Mouse (Mus musculus) forebrain, embryonic 15.5 days (tissue): ENCODE results near the gene Pfdn6. TPM values are rescaled to one million over a fixed set of nuclear protein-coding genes. Genes with fewer than 3 reads are reported as not detected.
"Not testable (repeated sequence)": the region's sequence is repeated elsewhere in the genome, so short reads cannot be mapped to it uniquely, and the experiment has no call there.

ENCODE experiments used
- ATAC-seq: fragments of 200-750 bp; cut with Nextera tagmentation; replicated peaks from 2 replicates; pipeline ENCODE4 v1.8.0; 2017; ENCODE audit warnings: mild to moderate bottlenecking, moderate TSS enrichment, moderate library complexity
- H3K27ac ChIP-seq: fragments of 300-500 bp; sonication (generic); replicated peaks from 2 replicates; pipeline ENCODE4 v1.5.1; 2015; ENCODE audit warnings: mild to moderate bottlenecking, inconsistent platforms
- H3K27me3 ChIP-seq: fragments of 300-500 bp; sonication (generic); 2 replicates; pipeline ENCODE4 v1.6.1; 2015; ENCODE audit warnings: inconsistent platforms
- H3K36me3 ChIP-seq: fragments of 300-500 bp; sonication (generic); 2 replicates; pipeline ENCODE4 v1.6.1; 2015; ENCODE audit warnings: mild to moderate bottlenecking, inconsistent platforms
- H3K4me1 ChIP-seq: fragments of 300-500 bp; sonication (generic); 2 replicates; pipeline ENCODE4 v1.6.1; 2015; ENCODE audit warnings: inconsistent platforms
- H3K4me2 ChIP-seq: fragments of 300-500 bp; sonication (generic); replicated peaks from 2 replicates; pipeline ENCODE4 v1.6.1; 2015; ENCODE audit warnings: mild to moderate bottlenecking, inconsistent platforms
- H3K4me3 ChIP-seq: fragments of 300-500 bp; sonication (generic); 2 replicates; pipeline ENCODE4 v1.5.1; 2015; ENCODE audit warnings: mild to moderate bottlenecking, inconsistent platforms
- H3K9ac ChIP-seq: fragments of 300-500 bp; sonication (generic); replicated peaks from 2 replicates; pipeline ENCODE4 v1.6.1; 2015; ENCODE audit warnings: mild to moderate bottlenecking, inconsistent platforms
- H3K9me3 ChIP-seq: fragments of 300-500 bp; sonication (generic); 2 replicates; pipeline ENCODE4 v1.6.1; 2016; ENCODE audit warnings: inconsistent platforms
- WGBS: fragments of 180-500 bp; shearing (Covaris S2); methylation state at CpG from one replicate; pipeline ENCODE4 v1.1.7; 2015; ENCODE audit warnings: mixed read lengths; 5-methylcytosine and 5-hydroxymethylcytosine counted together
- polyA plus RNA-seq: library from polyadenylated mRNA; unstranded; fragments of >200 nt; fragmentation: Nextera tagmentation; extraction: Ambion mirVana; gene quantifications from 2 replicates; pipeline ENCODE4 v1.2.1, GENCODE M21; 2015

The Pfdn6 gene
- 198 and 212 TPM in 2 replicates for polyA plus RNA-seq

DNA sequence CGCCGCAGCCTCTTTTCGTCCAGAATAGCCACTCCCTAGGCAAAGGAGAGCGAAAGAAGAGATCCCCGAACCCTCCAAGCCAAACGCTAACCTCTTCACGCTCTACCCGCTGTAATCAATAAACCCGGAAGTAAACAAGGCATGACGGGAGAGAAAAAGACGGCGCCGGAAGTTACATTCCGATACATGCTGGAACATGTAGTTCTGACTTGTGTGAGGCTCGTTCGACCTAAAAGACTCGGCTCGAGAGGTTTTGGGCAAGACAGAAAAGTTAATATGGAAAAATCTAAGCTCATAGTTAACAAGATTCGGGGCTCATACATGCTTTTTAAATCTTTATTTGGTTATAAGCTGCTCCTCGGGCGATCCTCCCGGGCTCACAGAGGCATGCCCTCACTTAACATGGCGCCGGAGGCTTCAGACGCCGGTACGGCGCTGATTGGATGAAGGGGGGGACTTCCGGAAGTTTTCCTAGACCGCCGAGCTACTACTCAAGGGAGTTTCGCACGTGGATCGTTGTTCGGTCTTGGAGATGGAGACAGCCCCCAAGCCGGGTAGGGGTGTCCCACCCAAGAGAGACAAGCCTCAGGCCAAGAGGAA is at the start of gene Pfdn6, which contains the start of gene Wdr46:
Gene Pfdn6 (minus strand): TSS at position 138 of the 600 bp plus-strand sequence.
Gene Wdr46 (plus strand): TSS at position 455 of the 600 bp plus-strand sequence.
- Histone ChIP-seq H3K27ac (peak within 1 kb of the TSS; percentile 56), H3K9me3 (no peaks in the 10 kb centered on the region), H3K4me3 (peak within 1 kb of the TSS; percentile 77), H3K4me1 (peaks cover 26% of the 10 kb centered on the region), H3K9ac (peak within 1 kb of the TSS; percentile 79), H3K4me2 (peak within 1 kb of the TSS; percentile 95), H3K36me3 (peaks cover 47% of the 10 kb centered on the region), H3K27me3 (no peaks in the 10 kb centered on the region)
- WGBS = under 1% methylated on average over 36 of the region's 36 CpGs
- peak; percentile 93 for ATAC-seq

DNA sequence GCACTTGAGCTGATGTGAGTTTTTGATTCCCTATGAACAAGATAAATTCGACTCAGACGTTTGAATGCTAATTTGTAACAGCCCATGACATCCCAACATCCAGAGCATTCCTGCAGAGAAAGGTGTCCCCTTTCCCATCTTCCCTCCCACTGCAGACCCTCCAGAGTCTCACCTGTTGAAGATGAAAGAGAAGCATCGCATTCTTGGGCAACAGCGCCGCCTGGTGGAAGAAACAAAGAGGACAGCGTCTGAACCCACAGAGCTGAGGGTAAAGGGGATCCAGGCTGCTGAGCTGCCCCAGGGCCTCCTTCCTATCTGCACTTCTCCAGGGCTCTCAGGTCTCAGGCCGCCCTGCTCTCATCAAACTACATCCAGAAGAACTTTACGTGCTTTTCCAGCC is 42.0 kb upstream of the Pfdn6 start:
- ATAC-seq, H3K9ac ChIP-seq, H3K36me3 ChIP-seq, H3K9me3 ChIP-seq: not testable (repeated sequence)
- H3K27ac ChIP-seq = peak overlapping the region; percentile 97
- peaks cover 20% of the 10 kb centered on the region for H3K4me1 ChIP-seq
- H3K4me2 ChIP-seq = peak overlapping the region; percentile 54
- whole genome bisulfite sequencing = 14% methylated on average over 8 of the region's 8 CpGs
- H3K27me3 ChIP-seq = peaks cover 33% of the 10 kb centered on the region
- H3K4me3 ChIP-seq = peak overlapping the region; percentile 59

DNA sequence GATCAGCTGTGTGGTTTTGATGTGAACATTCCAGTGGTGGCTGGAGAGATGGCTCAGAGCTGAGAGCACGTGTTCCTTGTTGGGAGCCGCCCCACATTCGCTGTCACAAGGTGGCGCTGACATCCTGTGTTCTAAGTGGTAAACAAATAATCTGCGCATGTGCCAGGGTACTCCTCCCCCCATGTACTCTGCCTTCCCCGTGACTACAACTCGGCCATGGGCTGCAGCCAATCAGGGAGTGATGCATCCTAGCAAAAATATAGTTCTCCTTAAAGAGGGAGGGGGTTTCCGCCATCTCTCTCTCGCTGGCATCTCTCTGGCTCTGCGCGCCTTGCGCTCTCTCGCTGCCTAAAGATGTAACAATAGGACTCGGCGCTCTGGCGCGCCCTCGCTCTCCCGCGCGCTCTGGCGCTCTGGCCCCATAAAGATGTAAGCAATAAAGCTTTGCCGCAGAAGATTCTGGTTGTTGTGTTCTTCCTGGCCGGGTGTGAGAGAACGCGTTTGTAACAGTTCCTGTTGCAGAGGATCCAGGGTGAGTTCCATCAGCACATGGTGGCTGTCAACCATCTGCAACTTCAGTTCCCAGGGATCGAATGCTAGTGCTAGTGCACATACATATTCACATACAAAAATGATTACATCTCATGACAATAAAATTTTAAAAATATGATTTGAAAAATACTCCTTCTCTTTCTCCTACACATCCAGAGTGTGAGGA is 41.2 kb upstream of the Pfdn6 start:
- Histone ChIP-seq H3K27ac (peak overlapping the region; percentile 97), H3K4me2 (peak overlapping the region; percentile 54), H3K27me3 (peaks cover 40% of the 10 kb centered on the region), H3K9ac (peak overlapping the region; percentile 68), H3K4me1 (peaks cover 20% of the 10 kb centered on the region), H3K4me3 (peak overlapping the region; percentile 59)
- H3K9me3 ChIP-seq, H3K36me3 ChIP-seq: not testable (repeated sequence)
- ATAC-seq = peak; percentile 95
- under 1% methylated on average over 27 of the region's 27 CpGs for WGBS

DNA sequence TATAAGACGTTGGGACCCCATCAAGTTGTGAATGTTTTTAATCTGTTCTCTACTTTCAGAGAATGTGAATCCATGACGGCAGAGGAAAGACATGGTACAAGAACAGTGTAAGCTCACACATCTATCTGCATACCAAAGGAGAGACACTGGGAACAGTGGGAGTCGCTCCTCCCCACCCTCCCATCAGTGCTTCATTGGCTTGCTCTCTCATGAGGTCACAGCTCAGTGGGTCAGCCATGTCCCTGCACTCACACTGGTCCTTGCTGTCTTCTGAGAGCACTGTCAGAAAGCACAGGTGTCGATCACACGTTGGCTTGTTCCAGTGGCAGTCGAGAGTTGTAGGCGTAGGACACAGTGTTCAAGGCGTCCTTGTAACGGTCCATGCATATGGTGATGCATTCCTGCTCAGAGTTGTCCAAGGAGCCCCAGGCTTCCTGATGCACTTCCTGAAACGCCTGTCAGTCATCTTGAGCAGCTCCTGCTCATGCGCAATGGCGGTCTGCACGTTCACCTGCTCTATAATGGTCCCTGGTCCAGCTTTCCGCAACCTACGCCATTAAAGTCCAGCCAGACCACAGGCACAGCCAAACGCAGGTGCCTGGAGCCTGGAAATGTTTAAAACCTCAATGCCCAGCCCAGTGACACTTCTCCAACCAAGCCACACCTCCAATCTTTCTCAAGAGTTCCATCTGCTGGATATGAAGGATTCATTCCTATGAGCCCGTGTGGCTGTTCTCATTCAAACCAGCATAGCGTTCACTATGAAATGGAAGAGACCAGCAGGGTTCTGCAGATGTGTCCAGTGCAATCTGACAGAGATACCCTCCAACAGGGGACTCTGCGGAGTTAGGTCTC is 40.3 kb upstream of the Pfdn6 start:
- peaks cover 20% of the 10 kb centered on the region for H3K4me1 ChIP-seq
- peak overlapping the region; percentile 59; the same call in 1 of the 2 replicates for H3K4me3 ChIP-seq
- H3K9ac ChIP-seq = no peak overlapping the region
- H3K9me3 ChIP-seq = no peaks in the 10 kb centered on the region
- 80% methylated on average over 19 of the region's 19 CpGs for WGBS
- peak overlapping the region; percentile 97 for H3K27ac ChIP-seq
- H3K36me3 ChIP-seq = no peaks in the 10 kb centered on the region
- peak overlapping the region; percentile 54; the same call in 1 of the 2 replicates for H3K4me2 ChIP-seq
- ATAC-seq = no peak
- peaks cover 45% of the 10 kb centered on the region for H3K27me3 ChIP-seq

DNA sequence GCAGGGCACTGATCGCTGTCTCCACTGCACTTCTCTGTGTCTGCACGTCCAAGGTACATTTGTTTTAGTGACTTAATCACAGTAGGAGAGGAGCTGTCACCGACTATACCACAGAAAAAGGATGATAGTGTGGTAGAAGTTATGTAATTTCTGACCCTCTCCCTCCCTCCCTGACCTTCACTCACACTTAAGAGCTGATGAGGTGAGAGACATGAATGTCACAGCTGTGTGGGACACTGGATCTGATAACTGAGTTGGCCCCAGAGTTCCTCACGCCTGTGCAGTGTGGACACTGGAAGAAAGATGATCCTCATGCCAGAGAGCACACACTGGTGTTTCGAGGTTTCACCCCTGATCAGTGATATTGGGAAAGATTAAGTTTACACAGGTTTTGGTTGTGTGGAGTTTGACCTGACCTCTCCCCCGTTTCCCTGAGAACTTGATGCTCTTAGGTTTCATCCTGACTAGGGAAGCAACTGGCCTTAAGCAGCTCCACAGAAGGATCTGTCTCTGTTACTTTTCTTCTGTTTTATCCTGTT is 39.4 kb upstream of the Pfdn6 start:
- H3K4me1 ChIP-seq = peaks cover 20% of the 10 kb centered on the region
- 79% methylated on average over 6 of the region's 6 CpGs for WGBS
- no peaks in the 10 kb centered on the region for H3K9me3 ChIP-seq
- no peak overlapping the region for H3K4me2 ChIP-seq
- H3K36me3 ChIP-seq = no peaks in the 10 kb centered on the region
- no peak overlapping the region for H3K9ac ChIP-seq
- no peak for ATAC-seq
- peaks cover 45% of the 10 kb centered on the region for H3K27me3 ChIP-seq
- no peak overlapping the region for H3K27ac ChIP-seq
- H3K4me3 ChIP-seq = no peak overlapping the region

DNA sequence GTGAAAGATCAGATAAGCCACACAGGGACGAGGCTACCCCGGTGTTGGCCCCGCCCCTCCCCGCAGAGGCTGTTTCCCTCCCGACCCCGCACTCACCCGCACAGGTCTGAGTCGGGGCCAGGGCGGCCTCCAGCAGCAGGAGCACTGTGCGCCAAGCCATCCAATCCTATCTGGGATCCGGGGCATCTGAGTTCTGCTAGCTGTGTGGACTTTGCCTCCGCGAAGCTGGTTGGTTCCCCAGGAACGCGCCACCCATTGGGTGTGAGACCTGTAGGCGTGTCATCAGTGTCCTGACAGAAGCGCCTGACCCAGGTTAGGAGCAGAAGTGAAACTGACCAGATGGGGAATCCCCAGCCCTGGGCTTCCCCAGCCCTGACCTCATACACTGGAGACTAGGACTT is 38.5 kb upstream of the Pfdn6 start:
- H3K27ac ChIP-seq = no peak overlapping the region
- under 1% methylated on average over 17 of the region's 17 CpGs for WGBS
- no peaks in the 10 kb centered on the region for H3K36me3 ChIP-seq
- H3K9ac ChIP-seq = no peak overlapping the region
- H3K27me3 ChIP-seq = peaks cover 45% of the 10 kb centered on the region
- H3K4me3 ChIP-seq = peak overlapping the region; percentile 35
- H3K9me3 ChIP-seq = no peaks in the 10 kb centered on the region
- H3K4me1 ChIP-seq = peaks cover 20% of the 10 kb centered on the region
- H3K4me2 ChIP-seq = peak overlapping the region; percentile 52
- ATAC-seq = no peak

DNA sequence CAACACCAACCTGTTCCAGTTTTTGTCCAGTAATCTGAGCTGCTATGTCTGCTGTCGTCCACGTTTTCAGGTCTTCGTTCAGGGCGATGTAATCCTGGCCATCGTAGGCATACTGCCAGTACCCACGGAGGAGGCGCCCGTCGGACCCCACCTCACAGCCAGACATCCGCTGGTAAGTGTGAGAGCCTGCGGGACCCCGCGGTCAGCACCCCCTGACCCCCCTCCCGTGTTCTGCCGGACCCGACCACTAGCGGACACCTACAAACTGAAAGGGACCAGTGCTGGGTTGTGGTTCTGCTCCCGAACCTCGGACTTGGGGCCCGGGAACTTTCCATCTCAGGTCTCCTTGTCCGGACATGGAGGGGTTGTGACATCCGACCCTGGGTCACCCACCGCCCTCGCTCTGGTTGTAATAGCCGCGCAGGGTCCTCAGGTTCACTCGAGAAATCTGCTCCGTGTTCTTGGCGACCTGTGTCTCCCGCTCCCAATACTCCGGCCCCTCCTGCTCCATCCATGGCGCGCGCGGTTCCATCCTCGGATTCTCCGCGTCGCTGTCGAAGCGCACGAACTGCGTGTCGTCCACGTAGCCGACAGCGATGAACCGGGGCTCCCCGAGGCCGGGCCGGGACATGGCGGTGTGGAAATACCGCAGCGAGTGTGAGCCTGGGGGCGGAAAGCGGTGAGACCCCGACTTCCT is 37.9 kb upstream of the Pfdn6 start:
- no peak for ATAC-seq
- Histone ChIP-seq H3K4me2 (peak overlapping the region; percentile 52), H3K9me3 (no peaks in the 10 kb centered on the region), H3K9ac (peak overlapping the region; percentile 30; the same call in 1 of the 2 replicates), H3K36me3 (no peaks in the 10 kb centered on the region), H3K27me3 (peaks cover 45% of the 10 kb centered on the region), H3K4me3 (peak overlapping the region; percentile 35), H3K27ac (no peak overlapping the region), H3K4me1 (peaks cover 20% of the 10 kb centered on the region)
- 2% methylated on average over 57 of the region's 57 CpGs for WGBS

DNA sequence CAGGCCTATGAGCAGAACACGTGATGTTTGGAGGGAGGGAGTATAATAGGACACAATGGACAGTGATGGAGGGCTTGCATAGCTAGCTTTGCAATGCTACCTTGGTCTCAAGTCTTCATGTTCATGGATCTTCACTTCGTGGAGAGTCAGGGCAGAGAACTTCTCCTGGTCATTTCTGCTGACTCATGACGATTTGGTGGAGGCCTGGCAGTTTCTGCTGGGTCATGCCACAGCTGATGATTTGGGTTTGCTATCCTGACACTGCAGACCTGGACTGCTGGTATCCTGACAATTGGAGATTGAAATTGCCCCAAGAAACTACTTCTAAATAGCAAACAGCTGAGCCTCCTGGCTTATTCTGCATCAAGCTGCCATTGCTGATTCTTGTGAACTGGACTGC is 33.4 kb upstream of the Pfdn6 start:
- H3K27me3 ChIP-seq = peaks cover 31% of the 10 kb centered on the region
- no peak for ATAC-seq

DNA sequence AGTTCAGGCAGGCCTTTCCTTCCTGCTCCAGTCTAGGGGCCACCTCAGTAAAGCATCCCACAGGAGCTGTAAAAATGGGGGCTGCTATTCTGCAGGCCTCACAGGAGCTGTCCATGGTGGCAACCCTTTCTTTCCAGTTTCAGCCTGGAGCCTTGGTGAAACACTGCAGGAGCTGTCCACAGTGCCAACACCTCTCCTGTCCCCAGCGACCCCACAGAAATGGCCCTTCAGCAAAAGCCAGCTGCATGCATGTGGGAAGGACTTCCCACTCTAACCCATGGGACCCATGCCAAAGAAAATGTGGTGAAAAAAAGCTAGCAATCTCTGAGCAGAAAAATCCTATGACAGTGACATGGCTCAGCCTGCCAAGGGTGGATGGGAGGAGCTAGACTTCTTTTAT is 32.5 kb upstream of the Pfdn6 start:
- H3K9me3 ChIP-seq = no peaks in the 10 kb centered on the region
- H3K36me3 ChIP-seq = no peaks in the 10 kb centered on the region
- no peak overlapping the region for H3K9ac ChIP-seq
- no peaks in the 10 kb centered on the region for H3K4me1 ChIP-seq
- H3K4me2 ChIP-seq = no peak overlapping the region
- no peak overlapping the region for H3K27ac ChIP-seq
- no peak overlapping the region for H3K4me3 ChIP-seq
- 12% methylated on average over 1 of the region's 1 CpGs for WGBS
- peaks cover 22% of the 10 kb centered on the region for H3K27me3 ChIP-seq
- ATAC-seq = no peak

More for the DNA sequence above, 33.4 kb upstream of the Pfdn6 start:
- Histone ChIP-seq H3K36me3 (no peaks in the 10 kb centered on the region), H3K9ac (no peak overlapping the region), H3K27ac (no peak overlapping the region), H3K4me2 (no peak overlapping the region), H3K9me3 (no peaks in the 10 kb centered on the region), H3K4me3 (no peak overlapping the region), H3K4me1 (peaks cover 5% of the 10 kb centered on the region)
- 64% methylated on average over 3 of the region's 3 CpGs for WGBS

DNA sequence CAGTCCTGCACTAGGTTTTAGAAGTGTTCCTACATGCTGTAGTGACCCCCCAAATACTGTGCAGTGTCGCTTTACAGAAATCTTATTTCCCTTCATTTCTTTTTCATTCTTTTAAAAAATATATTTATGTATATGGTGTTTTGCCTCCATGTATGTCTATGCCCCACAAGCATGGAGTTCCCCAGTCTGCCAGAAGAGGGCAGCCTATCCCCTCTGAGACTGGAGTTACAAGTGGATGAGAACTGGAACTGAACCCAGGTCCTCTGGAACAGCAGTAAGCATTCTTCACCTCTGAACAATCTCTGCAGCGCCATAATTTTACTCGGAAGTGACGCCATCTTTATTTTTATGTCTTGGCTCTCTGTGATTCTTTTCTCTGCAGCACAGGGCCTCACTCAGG is 29.3 kb upstream of the Pfdn6 start:
- peaks cover 18% of the 10 kb centered on the region for H3K36me3 ChIP-seq
- no peak overlapping the region for H3K9ac ChIP-seq
- H3K27ac ChIP-seq = no peak overlapping the region
- 77% methylated on average over 4 of the region's 4 CpGs for WGBS
- H3K27me3 ChIP-seq = peaks cover 5% of the 10 kb centered on the region; the same call in 1 of the 2 replicates
- no peaks in the 10 kb centered on the region for H3K9me3 ChIP-seq
- H3K4me3 ChIP-seq = no peak overlapping the region
- no peak for ATAC-seq
- no peak overlapping the region for H3K4me2 ChIP-seq
- H3K4me1 ChIP-seq = no peaks in the 10 kb centered on the region

DNA sequence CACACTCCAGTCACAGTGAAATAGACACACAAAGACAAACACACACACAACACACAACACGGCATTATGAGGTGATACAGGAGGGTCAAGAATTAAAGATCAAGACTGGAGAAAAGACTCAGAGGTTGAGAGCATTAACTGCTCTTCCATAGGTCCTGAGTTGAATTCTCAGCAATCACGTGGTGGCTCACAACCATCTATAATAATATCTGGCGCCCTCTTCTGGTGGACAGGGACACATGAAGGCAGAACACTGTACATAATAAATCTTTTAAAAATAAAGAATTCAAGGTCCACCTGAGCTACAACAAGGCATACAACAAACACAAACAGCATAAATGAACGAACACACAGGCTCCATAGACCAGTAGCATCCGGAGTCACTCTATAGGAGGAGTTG is 28.8 kb upstream of the Pfdn6 start:
- ATAC-seq = peak; percentile 71
- 31% methylated on average over 5 of the region's 5 CpGs for WGBS
- Histone ChIP-seq H3K27ac (no peak overlapping the region), H3K36me3 (peaks cover 18% of the 10 kb centered on the region), H3K4me3 (no peak overlapping the region), H3K4me1 (no peaks in the 10 kb centered on the region), H3K27me3 (peaks cover 5% of the 10 kb centered on the region; the same call in 1 of the 2 replicates), H3K9me3 (no peaks in the 10 kb centered on the region), H3K9ac (no peak overlapping the region), H3K4me2 (no peak overlapping the region)
